Mouse (Mus musculus): ENCODE measurements around the gene Tenm2. TPM values are rescaled to one million over a fixed set of nuclear protein-coding genes. Genes with fewer than 3 reads are reported as not detected.

The Tenm2 gene
- polyA plus RNA-seq, 1 experiment from 2014 or later = 2.8 TPM

- H3K27me3 ChIP-seq (ENCODE audit: control insufficient read depth, insufficient read depth, low read length) = no peaks in the 10 kb centered on the region
Observed at GRCm38 (mm10) chr11:36041411-36041810, 1194.4 kb downstream of the Tenm2 start.

DNA sequence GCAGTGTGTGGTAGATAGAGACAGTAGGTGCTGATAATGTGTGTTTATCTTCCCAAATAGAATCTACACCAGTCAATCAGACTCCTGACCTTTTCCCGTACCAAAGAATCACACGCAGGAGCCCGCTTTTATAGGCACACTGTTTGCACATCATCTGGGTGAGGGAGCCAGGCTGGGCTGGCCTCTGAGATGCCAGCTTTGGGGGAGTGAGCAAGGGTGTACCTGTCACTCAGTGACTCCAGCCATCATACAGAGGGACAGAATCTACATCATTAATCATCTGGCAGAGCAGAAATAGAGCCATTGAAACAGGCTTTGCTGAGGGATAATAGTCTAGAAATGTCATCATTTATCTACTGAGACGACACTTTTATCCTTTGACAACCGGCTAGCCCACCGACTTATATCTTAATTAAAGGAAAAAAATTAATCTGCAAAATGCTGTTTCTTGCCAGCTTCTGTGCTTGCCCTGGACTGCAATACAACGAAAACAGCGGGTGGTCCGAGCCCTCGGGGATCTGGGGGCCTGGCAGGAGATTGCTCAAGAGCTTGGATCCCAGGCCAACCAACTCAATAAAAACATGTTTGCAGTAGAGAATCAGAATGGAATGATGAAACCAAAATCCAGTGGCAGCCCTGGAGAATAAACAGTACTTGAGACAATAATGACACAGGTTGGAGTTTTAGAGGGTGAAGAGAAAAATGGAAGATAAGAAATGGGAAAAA is 1195.1 kb downstream of the Tenm2 start:
- H3K27me3 ChIP-seq (ENCODE audit: control insufficient read depth, insufficient read depth, low read length) = no peaks in the 10 kb centered on the region
- no peak overlapping the region for H3K9ac ChIP-seq (replicated peaks; ENCODE audit: low read depth, low read length)
- H3K27ac ChIP-seq (ENCODE audit: low read length) = no peak overlapping the region
- H3K36me3 ChIP-seq (ENCODE audit: control insufficient read depth, insufficient read depth, low read length) = no peaks in the 10 kb centered on the region
- no peaks in the 10 kb centered on the region for H3K9me3 ChIP-seq (ENCODE audit: control insufficient read depth, low read depth, low read length)
- no peak for ATAC-seq (ENCODE audit: insufficient number of reproducible peaks, insufficient read depth, low FRiP score, low read depth)
- H3K4me1 ChIP-seq (ENCODE audit: control insufficient read depth, insufficient read depth, low read length) = peaks cover 7% of the 10 kb centered on the region; the same call in 1 of the 2 replicates
- 62% methylated on average over 10 of the region's 10 CpGs for WGBS
- no peak overlapping the region for H3K4me3 ChIP-seq (ENCODE audit: low read depth, low read length)
- H3K4me2 ChIP-seq (replicated peaks; ENCODE audit: low read depth, low read length) = no peak overlapping the region

More at GRCm38 (mm10) chr11:36041411-36041810, 1194.4 kb downstream of the Tenm2 start:
- H3K36me3 ChIP-seq (ENCODE audit: control insufficient read depth, insufficient read depth, low read length) = no peaks in the 10 kb centered on the region
- H3K4me3 ChIP-seq (ENCODE audit: low read depth, low read length) = no peak overlapping the region
- H3K4me1 ChIP-seq (ENCODE audit: control insufficient read depth, insufficient read depth, low read length) = peaks cover 5% of the 10 kb centered on the region; the same call in 1 of the 2 replicates
- H3K9me3 ChIP-seq (ENCODE audit: control insufficient read depth, low read depth, low read length) = no peaks in the 10 kb centered on the region
- H3K9ac ChIP-seq (replicated peaks; ENCODE audit: low read depth, low read length) = no peak overlapping the region
- no peak overlapping the region for H3K27ac ChIP-seq (ENCODE audit: low read length)
- no peak for ATAC-seq (ENCODE audit: insufficient number of reproducible peaks, insufficient read depth, low FRiP score, low read depth)
- no peak overlapping the region for H3K4me2 ChIP-seq (replicated peaks; ENCODE audit: low read depth, low read length)
- WGBS = 79% methylated on average over 13 of the region's 13 CpGs

- H3K4me1 ChIP-seq (ENCODE audit: control insufficient read depth, insufficient read depth, low read length) = peaks cover 7% of the 10 kb centered on the region; the same call in 1 of the 2 replicates
- H3K9me3 ChIP-seq (ENCODE audit: control insufficient read depth, low read depth, low read length) = no peaks in the 10 kb centered on the region
- no peak overlapping the region for H3K4me2 ChIP-seq (replicated peaks; ENCODE audit: low read depth, low read length)
- ATAC-seq (ENCODE audit: insufficient number of reproducible peaks, insufficient read depth, low FRiP score, low read depth) = no peak
- H3K9ac ChIP-seq (replicated peaks; ENCODE audit: low read depth, low read length) = no peak overlapping the region
- H3K4me3 ChIP-seq (ENCODE audit: low read depth, low read length) = no peak overlapping the region
- no peaks in the 10 kb centered on the region for H3K27me3 ChIP-seq (ENCODE audit: control insufficient read depth, insufficient read depth, low read length)
- 88% methylated on average over 10 of the region's 10 CpGs for WGBS
- no peak overlapping the region for H3K27ac ChIP-seq (ENCODE audit: low read length)
- no peaks in the 10 kb centered on the region for H3K36me3 ChIP-seq (ENCODE audit: control insufficient read depth, insufficient read depth, low read length)
Observed at GRCm38 (mm10) chr11:36039825-36040224, 1195.9 kb downstream of the Tenm2 start.

DNA sequence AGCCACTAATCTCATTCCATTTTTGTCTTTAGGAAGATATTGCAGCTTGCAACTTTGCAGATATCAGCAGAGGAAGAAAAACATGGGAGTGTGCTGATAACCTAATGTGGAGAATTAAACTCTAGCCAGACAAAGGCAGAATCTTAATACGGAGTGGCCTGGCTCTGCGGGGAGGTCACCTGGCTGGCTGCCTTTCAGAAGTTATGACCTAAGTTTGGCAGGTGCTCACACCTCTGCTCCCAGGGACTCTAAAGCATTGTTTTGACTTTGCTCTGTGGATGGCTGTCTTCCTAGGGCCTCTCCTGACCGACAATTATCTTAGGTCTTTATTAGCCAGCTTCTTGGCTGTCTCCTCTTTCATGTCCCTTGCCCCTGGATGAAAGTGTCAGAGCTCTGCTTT is 1197.4 kb downstream of the Tenm2 start:
- Histone ChIP-seq H3K36me3 (ENCODE audit: control insufficient read depth, insufficient read depth, low read length) (no peaks in the 10 kb centered on the region), H3K4me1 (ENCODE audit: control insufficient read depth, insufficient read depth, low read length) (peaks cover 7% of the 10 kb centered on the region; the same call in 1 of the 2 replicates), H3K9me3 (ENCODE audit: control insufficient read depth, low read depth, low read length) (no peaks in the 10 kb centered on the region), H3K4me2 (replicated peaks; ENCODE audit: low read depth, low read length) (no peak overlapping the region), H3K27me3 (ENCODE audit: control insufficient read depth, insufficient read depth, low read length) (no peaks in the 10 kb centered on the region), H3K27ac (ENCODE audit: low read length) (no peak overlapping the region), H3K9ac (replicated peaks; ENCODE audit: low read depth, low read length) (no peak overlapping the region), H3K4me3 (ENCODE audit: low read depth, low read length) (no peak overlapping the region)
- 68% methylated on average over 3 of the region's 3 CpGs for WGBS
- no peak for ATAC-seq (ENCODE audit: insufficient number of reproducible peaks, insufficient read depth, low FRiP score, low read depth)

GRCm38 (mm10) chr11:36037311-36037710 is 1198.5 kb downstream of the Tenm2 start:
- Histone ChIP-seq H3K4me2 (replicated peaks; ENCODE audit: low read depth, low read length) (no peak overlapping the region), H3K36me3 (ENCODE audit: control insufficient read depth, insufficient read depth, low read length) (no peaks in the 10 kb centered on the region), H3K27ac (ENCODE audit: low read length) (no peak overlapping the region), H3K27me3 (ENCODE audit: control insufficient read depth, insufficient read depth, low read length) (no peaks in the 10 kb centered on the region), H3K9ac (replicated peaks; ENCODE audit: low read depth, low read length) (no peak overlapping the region), H3K9me3 (ENCODE audit: control insufficient read depth, low read depth, low read length) (no peaks in the 10 kb centered on the region), H3K4me1 (ENCODE audit: control insufficient read depth, insufficient read depth, low read length) (peaks cover 7% of the 10 kb centered on the region; the same call in 1 of the 2 replicates), H3K4me3 (ENCODE audit: low read depth, low read length) (no peak overlapping the region)
- ATAC-seq (ENCODE audit: insufficient number of reproducible peaks, insufficient read depth, low FRiP score, low read depth) = no peak
- WGBS = 61% methylated on average over 4 of the region's 4 CpGs

DNA sequence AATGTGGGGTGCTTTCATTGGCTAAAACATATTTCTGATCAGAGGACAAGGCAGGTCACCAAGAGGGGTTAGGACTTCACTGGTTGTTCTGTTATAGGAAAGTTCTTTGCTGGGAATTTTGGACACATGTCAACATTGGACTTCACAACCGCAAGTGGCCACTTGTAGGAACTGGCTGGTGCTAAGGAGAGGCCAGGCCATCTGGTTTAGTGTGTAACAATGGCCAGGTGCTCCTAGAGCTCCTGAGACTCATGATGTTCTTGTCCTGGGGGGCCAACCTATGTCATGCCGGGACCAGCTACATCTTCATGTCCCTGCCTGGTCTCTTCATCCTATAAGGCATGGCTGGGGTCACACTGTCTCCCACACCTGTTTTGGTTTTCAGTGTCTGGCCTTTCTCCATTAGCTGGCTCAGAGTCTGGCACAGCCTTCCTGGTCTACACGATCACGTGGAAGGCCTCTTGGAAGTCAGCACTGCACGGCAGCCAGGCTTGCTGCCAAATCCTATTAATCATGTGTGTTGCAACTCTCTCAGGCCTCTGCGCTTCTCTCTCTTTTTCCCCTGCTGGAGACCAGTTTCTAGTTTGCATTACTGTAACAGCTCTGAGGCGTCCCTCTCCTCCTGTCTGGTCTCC is 1199.6 kb downstream of the Tenm2 start:
- no peaks in the 10 kb centered on the region for H3K27me3 ChIP-seq (ENCODE audit: control insufficient read depth, insufficient read depth, low read length)
- H3K4me3 ChIP-seq (ENCODE audit: low read depth, low read length) = no peak overlapping the region
- ATAC-seq (ENCODE audit: insufficient number of reproducible peaks, insufficient read depth, low FRiP score, low read depth) = peak; percentile 89
- peaks cover 7% of the 10 kb centered on the region; the same call in 1 of the 2 replicates for H3K4me1 ChIP-seq (ENCODE audit: control insufficient read depth, insufficient read depth, low read length)
- peak overlapping the region; percentile 23; the same call in 1 of the 2 replicates for H3K27ac ChIP-seq (ENCODE audit: low read length)
- H3K36me3 ChIP-seq (ENCODE audit: control insufficient read depth, insufficient read depth, low read length) = no peaks in the 10 kb centered on the region
- H3K9me3 ChIP-seq (ENCODE audit: control insufficient read depth, low read depth, low read length) = no peaks in the 10 kb centered on the region
- no peak overlapping the region for H3K4me2 ChIP-seq (replicated peaks; ENCODE audit: low read depth, low read length)
- 21% methylated on average over 7 of the region's 7 CpGs for WGBS
- no peak overlapping the region for H3K9ac ChIP-seq (replicated peaks; ENCODE audit: low read depth, low read length)

DNA sequence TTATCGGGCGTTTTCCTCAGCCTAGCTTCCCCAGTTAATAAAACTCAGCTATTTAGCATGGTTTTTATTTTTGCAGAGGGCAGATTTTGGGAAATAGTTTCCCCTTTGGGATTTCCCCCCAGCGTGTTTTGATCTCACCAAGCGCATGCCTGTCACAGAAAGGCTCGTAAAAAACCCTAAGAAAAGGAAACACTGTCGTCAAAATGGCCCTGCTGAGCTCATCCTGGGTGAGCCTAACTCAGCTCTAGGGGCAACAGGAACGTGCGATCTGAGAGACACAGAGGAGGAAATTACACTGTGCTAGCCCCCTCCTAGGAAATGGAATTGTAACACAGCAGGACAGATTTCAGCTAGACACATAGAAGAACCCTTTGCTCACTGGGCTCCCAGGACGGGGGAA is 1204.0 kb downstream of the Tenm2 start:
- Histone ChIP-seq H3K9me3 (ENCODE audit: control insufficient read depth, low read depth, low read length) (no peaks in the 10 kb centered on the region), H3K36me3 (ENCODE audit: control insufficient read depth, insufficient read depth, low read length) (no peaks in the 10 kb centered on the region), H3K4me1 (ENCODE audit: control insufficient read depth, insufficient read depth, low read length) (peaks cover 10% of the 10 kb centered on the region; the same call in 1 of the 2 replicates), H3K9ac (replicated peaks; ENCODE audit: low read depth, low read length) (no peak overlapping the region), H3K4me2 (replicated peaks; ENCODE audit: low read depth, low read length) (no peak overlapping the region), H3K4me3 (ENCODE audit: low read depth, low read length) (no peak overlapping the region), H3K27ac (ENCODE audit: low read length) (no peak overlapping the region), H3K27me3 (ENCODE audit: control insufficient read depth, insufficient read depth, low read length) (no peaks in the 10 kb centered on the region)
- 52% methylated on average over 9 of the region's 9 CpGs for WGBS
- ATAC-seq (ENCODE audit: insufficient number of reproducible peaks, insufficient read depth, low FRiP score, low read depth) = no peak

- no peak for ATAC-seq (ENCODE audit: insufficient number of reproducible peaks, insufficient read depth, low FRiP score, low read depth)
- 55% methylated on average over 3 of the region's 3 CpGs for whole genome bisulfite sequencing
- H3K4me2 ChIP-seq (replicated peaks; ENCODE audit: low read depth, low read length) = no peak overlapping the region
- no peak overlapping the region for H3K4me3 ChIP-seq (ENCODE audit: low read depth, low read length)
- H3K9me3 ChIP-seq (ENCODE audit: control insufficient read depth, low read depth, low read length) = no peaks in the 10 kb centered on the region
- H3K4me1 ChIP-seq (ENCODE audit: control insufficient read depth, insufficient read depth, low read length) = no peaks in the 10 kb centered on the region
- no peak overlapping the region for H3K9ac ChIP-seq (replicated peaks; ENCODE audit: low read depth, low read length)
- H3K27ac ChIP-seq (ENCODE audit: low read length) = no peak overlapping the region
- H3K27me3 ChIP-seq (ENCODE audit: control insufficient read depth, insufficient read depth, low read length) = no peaks in the 10 kb centered on the region
- no peaks in the 10 kb centered on the region for H3K36me3 ChIP-seq (ENCODE audit: control insufficient read depth, insufficient read depth, low read length)
Observed at GRCm38 (mm10) chr11:36020009-36020408, 1215.8 kb downstream of the Tenm2 start.

Measured in stomach, embryonic 14.5 days (tissue).